Mouse (Mus musculus): ENCODE measurements around the gene Hsd11b1.

DNA sequence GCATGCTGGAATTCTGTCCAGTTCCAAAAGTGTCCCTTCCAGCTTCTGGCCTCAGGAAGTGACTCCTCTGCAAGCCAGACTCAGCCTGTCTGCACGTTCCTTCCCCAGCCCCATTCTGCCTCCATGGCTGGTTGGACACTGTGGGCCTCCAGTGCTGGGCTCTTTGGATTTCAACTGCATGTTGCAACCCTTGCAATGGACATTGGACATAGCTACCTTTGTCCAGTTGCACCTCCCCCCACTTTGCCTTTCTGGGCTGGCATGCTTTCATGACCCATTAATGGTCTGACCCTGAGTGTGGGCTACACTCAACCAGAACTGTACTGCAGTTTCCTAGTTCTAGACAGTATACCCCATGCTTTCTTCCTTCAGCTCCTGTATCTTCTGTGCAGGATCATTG lies 47.7 kb upstream of the Hsd11b1 start:
- no peak for TF ChIP-seq CTCF (IDR thresholded peaks at IDR 0.05)
- no peak for TF ChIP-seq EP300 (IDR thresholded peaks at IDR 0.05)
